In genomic region chr9:69051890-69052289, GRCm38 (mm10) we compare ENCODE assay signal across 17 mouse cellular contexts.
A peak's percentile ranks its signal among the peaks of the same experiment; 100 is the strongest.
DNase-seq lines count a peak whose midpoint lies in the region.
"Had no signal": no experiment of that assay in that cellular context is flagged by ENCODE, and none has a peak within 500 bp of the region (broad histone marks: within the 10 kb centered on the region; RNA-seq: fewer than 3 reads in every experiment).

No protein-coding gene starts in this region.

- DNase-seq in gastrocnemius, adult 18-20 months (ENCODE audit: low spot score): peak; percentile 68
- DNase-seq in gastrocnemius, postnatal 4 days (ENCODE audit: low spot score in 2 of 2): no peak
- DNase-seq in heart, adult 11 months: peak; percentile 91
- DNase-seq in heart, postnatal 10 days: no peak
- peak; percentile 33 for DNase-seq in urinary bladder, postnatal 14 days (ENCODE audit: low spot score)
- DNase-seq in urinary bladder, postnatal 4 days (ENCODE audit: low spot score in 2 of 2): no peak
- peak; percentile 81 for DNase-seq in skeletal muscle tissue, adult 2 months (ENCODE audit: low read depth, low spot score)
- no peak for DNase-seq in spleen, postnatal 36 days (ENCODE audit: low spot score in 2 of 2)
- DNase-seq: adrenal gland, adult 8-10 months; adrenal gland, postnatal 14 days; adrenal gland, postnatal 36 days; B cell, adult 2 months; cerebellum, adult 11-12 months; cerebellum, adult 2 months; cerebellum, adult 9-10 months; cerebellum, postnatal 10 days; cerebellum, postnatal 25 days had no signal

- intact Hi-C loops in heart, postnatal 10 days (cut with DNase I): no loop called here

Comparison
In these comparisons a context has a peak if more than half of its experiments do, and no peak if none do; other contexts are left out.
1. DNase-seq: peak in gastrocnemius, adult 18-20 months (single experiment), heart, adult 11 months (single experiment), urinary bladder, postnatal 14 days (single experiment) and skeletal muscle tissue, adult 2 months (single experiment); none in gastrocnemius, postnatal 4 days (0 of 2), heart, postnatal 10 days (0 of 2), urinary bladder, postnatal 4 days (0 of 2) and spleen, postnatal 36 days (0 of 2).